Mouse (Mus musculus) spleen, adult 2 months (tissue): ENCODE results near the gene Tnrc6b. TPM values are rescaled to one million over a fixed set of nuclear protein-coding genes. Genes with fewer than 3 reads are reported as not detected.

Experiments
- DNase-seq, 2 experiments: peaks; one replicate each; pipeline versions ENCODE4 v3.0.0 to v3.0.0-alpha.2; 2012 to 2021; ENCODE audit warnings: low spot score in 2 of 2, low read depth in 1 of 2
- H3K27ac ChIP-seq: fragments of 200-500 bp; 2 replicates; pipeline ENCODE4 v1.5.1; 2012; ENCODE audit warnings: low read length, inconsistent platforms; ENCODE audit not compliant: insufficient read depth
- H3K27me3 ChIP-seq: fragments of 200-500 bp; 2 replicates; pipeline ENCODE4 v1.6.1; 2012; ENCODE audit warnings: mild to moderate bottlenecking, moderate library complexity, low read length, inconsistent platforms; ENCODE audit not compliant: control insufficient read depth, insufficient read depth
- H3K36me3 ChIP-seq: fragments of 200-500 bp; 2 replicates; pipeline ENCODE4 v1.6.1; 2012; ENCODE audit warnings: mild to moderate bottlenecking, low read length, inconsistent platforms; ENCODE audit not compliant: control insufficient read depth, insufficient read depth
- H3K4me1 ChIP-seq: fragments of 200-500 bp; 2 replicates; pipeline ENCODE4 v1.6.1; 2011; ENCODE audit warnings: inconsistent platforms; ENCODE audit not compliant: control insufficient read depth, insufficient read depth, insufficient read length
- H3K4me3 ChIP-seq: fragments of 200-500 bp; 2 replicates; pipeline ENCODE4 v1.5.1; 2011; ENCODE audit warnings: mild to moderate bottlenecking, inconsistent platforms; ENCODE audit not compliant: insufficient read depth, insufficient read length; ENCODE audit errors: extremely low read depth
- CTCF ChIP-seq: fragments of 200-500 bp; IDR thresholded peaks from 2 replicates; pipeline ENCODE4 v1.5.1; 2011; ENCODE audit warnings: mild to moderate bottlenecking, inconsistent platforms; ENCODE audit not compliant: insufficient read depth, insufficient read length, insufficient replicate concordance; ENCODE audit errors: extremely low read depth
- POLR2A ChIP-seq: fragments of 200-500 bp; IDR thresholded peaks from 2 replicates; pipeline ENCODE4 v1.6.1; 2011; ENCODE audit warnings: low read depth, low read length, inconsistent platforms
- WGBS: fragments of 180-500 bp; shearing (Covaris S2); methylation state at CpG from one replicate; pipeline ENCODE4 v1.1.7; 2018; 5-methylcytosine and 5-hydroxymethylcytosine counted together
- polyA plus RNA-seq: library from polyadenylated mRNA; depleted of rRNA; stranded (reverse); fragments of >200 nt; gene quantifications from 2 replicates; pipeline ENCODE4 v1.2.3, GENCODE M21; 2012

Tnrc6b gene
- polyA plus RNA-seq, 1 experiment, result 22.3 TPM

GRCm38 (mm10) chr15:80762621-80763020 is 51.5 kb downstream of the Tnrc6b start:
- no peak for DNase-seq
- H3K27me3 ChIP-seq, result no peaks in the 10 kb centered on the region
- TF ChIP-seq CTCF (no peak), POLR2A (no peak)
- WGBS, result 88% methylated on average over 4 of the region's 4 CpGs
- no peaks in the 10 kb centered on the region; the same call in 1 of the 2 replicates for H3K36me3 ChIP-seq
- no peak overlapping the region for H3K4me3 ChIP-seq
- H3K4me1 ChIP-seq, result no peaks in the 10 kb centered on the region
- no peak overlapping the region for H3K27ac ChIP-seq

- H3K27ac ChIP-seq, result no peak overlapping the region
These were observed 53.6 kb downstream of the Tnrc6b start for GRCm38 (mm10) chr15:80764666-80765065.

GRCm38 (mm10) chr15:80765381-80765780 is 54.3 kb downstream of the Tnrc6b start:
- no peaks in the 10 kb centered on the region for H3K27me3 ChIP-seq
- no peaks in the 10 kb centered on the region for H3K4me1 ChIP-seq
- H3K27ac ChIP-seq, result no peak overlapping the region
- TF ChIP-seq CTCF (no peak), POLR2A (no peak)
- DNase-seq, result no peak
- WGBS, result 94% methylated on average over 2 of the region's 2 CpGs
- H3K36me3 ChIP-seq, result no peaks in the 10 kb centered on the region
- H3K4me3 ChIP-seq, result no peak overlapping the region

More at GRCm38 (mm10) chr15:80764666-80765065, 53.6 kb downstream of the Tnrc6b start:
- no peaks in the 10 kb centered on the region for H3K36me3 ChIP-seq
- no peaks in the 10 kb centered on the region for H3K27me3 ChIP-seq
- H3K4me1 ChIP-seq, result no peaks in the 10 kb centered on the region
- DNase-seq, result no peak
- no peak for TF ChIP-seq CTCF
- no peak for TF ChIP-seq POLR2A
- WGBS, result 92% methylated on average over 6 of the region's 6 CpGs
- H3K4me3 ChIP-seq, result no peak overlapping the region

- no peak for DNase-seq
- H3K4me3 ChIP-seq, result no peak overlapping the region
- 95% methylated on average over 3 of the region's 3 CpGs for WGBS
- H3K27ac ChIP-seq, result no peak overlapping the region
- TF ChIP-seq POLR2A (no peak), CTCF (no peak)
- H3K36me3 ChIP-seq, result no peaks in the 10 kb centered on the region
- H3K27me3 ChIP-seq, result no peaks in the 10 kb centered on the region
- no peaks in the 10 kb centered on the region for H3K4me1 ChIP-seq
These were observed 57.1 kb downstream of the Tnrc6b start for GRCm38 (mm10) chr15:80768216-80768615.

GRCm38 (mm10) chr15:80771926-80772441 is 60.9 kb downstream of the Tnrc6b start:
- no peak for DNase-seq
- no peak overlapping the region for H3K4me3 ChIP-seq
- H3K27ac ChIP-seq, result no peak overlapping the region
- H3K4me1 ChIP-seq, result no peaks in the 10 kb centered on the region
- no peaks in the 10 kb centered on the region for H3K27me3 ChIP-seq
- H3K36me3 ChIP-seq, result no peaks in the 10 kb centered on the region; the same call in 1 of the 2 replicates
- TF ChIP-seq CTCF, result no peak
- no peak for TF ChIP-seq POLR2A
- WGBS, result 68% methylated on average over 1 of the region's 1 CpGs

- Histone ChIP-seq H3K27ac (no peak overlapping the region), H3K4me3 (no peak overlapping the region), H3K27me3 (no peaks in the 10 kb centered on the region), H3K4me1 (no peaks in the 10 kb centered on the region), H3K36me3 (no peaks in the 10 kb centered on the region; the same call in 1 of the 2 replicates)
- TF ChIP-seq POLR2A, result no peak
- TF ChIP-seq CTCF, result no peak
- WGBS, result 100% methylated on average over 1 of the region's 1 CpGs
- no peak for DNase-seq
These were observed 63.6 kb downstream of the Tnrc6b start for GRCm38 (mm10) chr15:80774666-80775065.

GRCm38 (mm10) chr15:80779006-80779405 is 67.9 kb downstream of the Tnrc6b start:
- no peak overlapping the region for H3K27ac ChIP-seq
- H3K36me3 ChIP-seq, result no peaks in the 10 kb centered on the region; the same call in 1 of the 2 replicates
- no peak overlapping the region for H3K4me3 ChIP-seq
- H3K4me1 ChIP-seq, result no peaks in the 10 kb centered on the region; the same call in 1 of the 2 replicates
- no peak for TF ChIP-seq POLR2A
- H3K27me3 ChIP-seq, result no peaks in the 10 kb centered on the region
- DNase-seq, result no peak
- 77% methylated on average over 3 of the region's 3 CpGs for WGBS
